Mouse (Mus musculus) lung, postnatal 10 days (tissue): Measurements from ENCODE around the gene Spns2.

ENCODE experiments used
- DNase-seq: peaks from one replicate; pipeline ENCODE4 v3.0.0; 2021

Spns2 gene

GRCm38 (mm10) chr11:72408451-72409170, 81.1 kb downstream of the Spns2 start:
- DNase-seq, result no peak

DNA sequence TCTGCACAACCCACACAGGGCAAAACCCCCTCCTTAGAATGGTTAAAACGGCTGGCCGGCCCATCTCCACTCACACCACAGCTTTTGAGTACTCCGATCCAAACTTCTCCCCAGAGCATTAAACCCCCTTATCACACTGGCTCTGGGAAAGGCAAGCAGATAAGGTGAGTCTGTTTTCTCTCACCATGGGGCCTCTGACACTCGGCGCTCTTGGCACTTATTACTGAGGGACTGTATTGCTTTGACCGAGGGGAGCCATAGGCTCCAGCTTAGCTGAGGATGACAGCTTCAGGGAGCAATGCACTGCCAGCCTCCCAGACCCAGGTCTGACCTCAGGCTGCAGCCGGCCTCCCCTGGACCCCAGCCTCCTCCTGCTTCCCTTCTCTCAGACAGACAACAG, 82.1 kb downstream of the Spns2 start:
- no peak for DNase-seq

DNA sequence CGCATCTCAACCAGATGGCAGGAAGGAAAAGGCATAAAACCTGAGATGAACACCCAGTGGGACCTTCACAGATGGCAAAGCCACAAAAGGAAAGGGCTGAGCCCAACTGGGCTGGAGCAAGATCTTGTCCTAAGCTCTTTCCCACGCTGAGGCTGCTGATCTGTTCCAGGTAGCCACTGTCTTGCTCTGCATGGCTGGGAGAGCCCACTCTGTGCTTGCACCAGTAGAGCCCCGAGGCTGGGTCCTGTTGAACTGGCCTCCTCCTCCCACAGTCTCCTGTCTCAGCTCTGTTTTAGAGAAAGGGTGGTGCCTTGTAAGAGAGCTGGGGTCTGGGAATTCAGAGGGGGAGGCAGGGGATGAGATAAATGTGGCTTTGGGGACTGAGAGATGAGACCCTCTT, 82.6 kb downstream of the Spns2 start:
- DNase-seq, result no peak

GRCm38 (mm10) chr11:72406079-72406675, 83.5 kb downstream of the Spns2 start:
- DNase-seq, result no peak

DNA sequence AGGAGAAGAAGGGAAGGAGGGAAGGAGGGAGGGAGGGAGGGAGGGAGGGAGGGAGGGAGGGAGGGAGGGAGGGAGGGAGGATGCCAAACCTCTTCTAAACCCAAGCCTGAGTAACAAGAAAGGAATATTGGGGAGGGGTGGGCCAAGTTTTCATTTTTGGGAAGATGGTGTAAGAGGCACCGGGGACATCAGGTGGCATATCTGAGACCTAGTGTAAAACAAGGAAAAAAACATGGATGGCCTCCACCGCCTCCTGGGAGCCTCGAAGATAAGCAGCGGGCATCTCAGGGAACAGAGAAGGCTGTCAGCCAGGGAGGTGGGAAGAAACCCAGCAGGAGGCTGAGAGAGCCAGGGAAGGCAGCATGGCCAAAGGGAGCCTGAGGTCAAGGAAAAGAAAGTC, 84.2 kb downstream of the Spns2 start:
- DNase-seq, result no peak

- DNase-seq, result no peak
These were observed 86.7 kb downstream of the Spns2 start for GRCm38 (mm10) chr11:72402969-72403368.

GRCm38 (mm10) chr11:72402017-72402416, 87.7 kb downstream of the Spns2 start:
- no peak for DNase-seq
